ENCODE assay signal across 29 mouse cellular contexts in the genomic region with DNA sequence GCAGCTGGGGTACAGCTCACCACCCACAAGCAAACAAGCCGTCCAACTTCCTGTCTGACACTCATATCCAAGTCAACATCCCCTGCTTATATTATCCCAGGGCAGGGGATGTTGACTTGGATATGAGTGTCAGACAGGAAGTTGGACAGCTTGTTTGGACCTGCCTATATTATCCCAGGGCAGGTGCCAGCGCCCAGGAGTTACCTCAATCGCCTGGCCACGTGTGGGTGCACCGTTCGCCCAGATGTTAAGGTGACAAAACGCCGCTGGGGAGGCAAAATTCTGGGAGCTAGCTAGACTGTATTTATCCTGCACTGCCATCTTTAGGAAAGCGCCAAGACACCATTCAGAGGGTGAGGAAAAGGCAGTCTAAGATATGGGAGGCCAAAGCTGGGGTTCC. TPM values are rescaled to one million over a fixed set of nuclear protein-coding genes. Genes with fewer than 3 reads are reported as not detected.
DNase-seq lines count a peak whose midpoint lies in the region; ATAC-seq and TF ChIP-seq lines count a peak whose summit lies in the region.
"Had no signal": no experiment of that assay in that cellular context is flagged by ENCODE, and none has a peak within 500 bp of the region (broad histone marks: within the 10 kb centered on the region; RNA-seq: fewer than 3 reads in every experiment).

No protein-coding gene starts in this region.

- H3K4me2 ChIP-seq in lung, postnatal 0 days (replicated peaks; ENCODE audit: low read depth, low read length) = no peak overlapping the region
- no peak overlapping the region for H3K4me2 ChIP-seq in stomach, postnatal 0 days (replicated peaks; ENCODE audit: low read depth)
- H3K4me2 ChIP-seq: embryonic facial prominence, embryonic 15.5 days; forebrain, embryonic 15.5 days; heart, embryonic 15.5 days; hindbrain, embryonic 12.5 days; midbrain, embryonic 12.5 days; neural tube, embryonic 12.5 days had no signal

- intact Hi-C loops in heart, postnatal 25 days (cut with DNase I) = loop anchor here (5.0 to 10.0 kb wide), 3 partner anchors 105 to 905 kb away; a partner anchor contains a TSS

- no peak overlapping the region for H3K9ac ChIP-seq in lung, postnatal 0 days (replicated peaks; ENCODE audit: low read depth)
- H3K9ac ChIP-seq in stomach, postnatal 0 days (ENCODE audit: low read length) = no peak overlapping the region
- H3K9ac ChIP-seq: embryonic facial prominence, embryonic 15.5 days; forebrain, embryonic 15.5 days; heart, embryonic 15.5 days; hindbrain, embryonic 12.5 days; liver, embryonic 14.5 days; midbrain, embryonic 12.5 days; neural tube, embryonic 12.5 days had no signal

- no peak for TF ChIP-seq CTCF in lung, postnatal 0 days (IDR thresholded peaks at IDR 0.05)
- TF ChIP-seq CTCF in stomach, postnatal 0 days (IDR thresholded peaks at IDR 0.05; ENCODE audit: low read depth) = no peak

- no peak overlapping the region for H3K4me3 ChIP-seq in lung, postnatal 0 days (ENCODE audit: low read depth, low read length)
- H3K4me3 ChIP-seq in stomach, postnatal 0 days (ENCODE audit: low read depth, low read length) = no peak overlapping the region
- H3K4me3 ChIP-seq: embryonic facial prominence, embryonic 10.5 days; embryonic facial prominence, embryonic 15.5 days; forebrain, embryonic 15.5 days; heart, embryonic 15.5 days; hindbrain, embryonic 12.5 days; megakaryocyte, embryonic 14.5 days; midbrain, embryonic 12.5 days; myocyte; neural tube, embryonic 12.5 days had no signal

- H3K4me1 ChIP-seq in lung, postnatal 0 days (ENCODE audit: insufficient read depth, low read depth, low read length) = peaks cover 11% of the 10 kb centered on the region
- H3K4me1 ChIP-seq in stomach, postnatal 0 days (replicated peaks; ENCODE audit: control insufficient read depth, insufficient read depth) = peaks cover 3% of the 10 kb centered on the region; the same call in 1 of the 2 replicates

- peak; percentile 29 for ATAC-seq in lung, postnatal 0 days
- peak; percentile 87 for ATAC-seq in stomach, postnatal 0 days (ENCODE audit: low FRiP score, low TSS enrichment)
- ATAC-seq: CD4-positive, CD25-positive, alpha-beta regulatory T cell, adult 4 months; forebrain, embryonic 15.5 days had no signal

- DNase-seq in heart, adult 11 months = peak; percentile 87
- DNase-seq in heart, postnatal 25 days (ENCODE audit: low spot score) = no peak
- DNase-seq in lung, postnatal 0 days (ENCODE audit: low spot score) = peak; percentile 35
- DNase-seq in lung, postnatal 4 days = no peak
- DNase-seq in gonadal fat pad, adult 2 months (ENCODE audit: low read depth) = peak; percentile 36
- DNase-seq in stomach, postnatal 0 days (ENCODE audit: low spot score) = peak; percentile 40
- no peak for DNase-seq in spleen, adult 18-20 months
- DNase-seq: adrenal gland, postnatal 36 days; cerebellum, adult 18-20 months; cerebellum, postnatal 25 days; gastrocnemius, postnatal 25 days; heart, postnatal 36 days; kidney, adult 11 months; kidney, postnatal 14 days; layer of hippocampus, adult 9-11 months; liver; lung, postnatal 14 days; right cerebral cortex, adult 18-20 months had no signal

- WGBS in lung, postnatal 0 days = 35% methylated on average over 9 of the region's 9 CpGs
- 51% methylated on average over 9 of the region's 9 CpGs for WGBS in stomach, postnatal 0 days

- no peak overlapping the region for H3K27ac ChIP-seq in lung, postnatal 0 days (ENCODE audit: low read length)
- H3K27ac ChIP-seq in stomach, postnatal 0 days (replicated peaks) = no peak overlapping the region
- H3K27ac ChIP-seq: embryonic facial prominence, embryonic 10.5 days; embryonic facial prominence, embryonic 15.5 days; forebrain, embryonic 15.5 days; heart, embryonic 15.5 days; hindbrain, embryonic 12.5 days; liver, embryonic 14.5 days; midbrain, embryonic 12.5 days; neural tube, embryonic 12.5 days had no signal

- H3K36me3 ChIP-seq in lung, postnatal 0 days (ENCODE audit: insufficient read depth, low read length) = no peaks in the 10 kb centered on the region
- no peaks in the 10 kb centered on the region for H3K36me3 ChIP-seq in stomach, postnatal 0 days (ENCODE audit: control insufficient read depth, insufficient read depth, low read length)
- H3K36me3 ChIP-seq: embryonic facial prominence, embryonic 10.5 days; embryonic facial prominence, embryonic 15.5 days; forebrain, embryonic 15.5 days; heart, embryonic 15.5 days; midbrain, embryonic 12.5 days; neural tube, embryonic 12.5 days had no signal

- H3K27me3 ChIP-seq in lung, postnatal 0 days (replicated peaks; ENCODE audit: insufficient read depth, low read length) = no peaks in the 10 kb centered on the region
- peaks cover 3% of the 10 kb centered on the region; the same call in 1 of the 2 replicates for H3K27me3 ChIP-seq in stomach, postnatal 0 days (ENCODE audit: control insufficient read depth, insufficient read depth, low read length)

- no peaks in the 10 kb centered on the region for H3K9me3 ChIP-seq in lung, postnatal 0 days (ENCODE audit: low read length)
- no peaks in the 10 kb centered on the region for H3K9me3 ChIP-seq in stomach, postnatal 0 days (ENCODE audit: control insufficient read depth, low read length)
- H3K9me3 ChIP-seq: embryonic facial prominence, embryonic 10.5 days; embryonic facial prominence, embryonic 15.5 days; forebrain, embryonic 15.5 days; heart, embryonic 15.5 days; hindbrain, embryonic 12.5 days; megakaryocyte, embryonic 14.5 days; midbrain, embryonic 12.5 days; neural tube, embryonic 12.5 days had no signal

- no peak for TF ChIP-seq EP300 in lung, postnatal 0 days (IDR thresholded peaks at IDR 0.05)
- TF ChIP-seq EP300 in stomach, postnatal 0 days (optimal IDR thresholded peaks at IDR 0.05) = no peak

RNA-seq across cellular contexts. Expression of a gene that starts 43.8 kb away (rescaled TPM):
- total RNA-seq in heart, postnatal 25 days (2021) = 10 to 100 TPM; 33.5 to 38.2 TPM
- polyA plus RNA-seq in lung, postnatal 0 days (2015; fragmentation: Nextera tagmentation; extraction: Ambion mirVana) = 34.7 and 38.1 TPM in 2 replicates
- 70.7 and 92.2 TPM in 2 replicates for polyA plus RNA-seq in gonadal fat pad, adult 2 months (2012; rRNA removed)
- 68.6 and 69.7 TPM in 2 replicates for polyA plus RNA-seq in stomach, postnatal 0 days (2015; fragmentation: Nextera tagmentation; extraction: Ambion mirVana)

RNA-seq across cellular contexts. Expression of a gene that starts 44.6 kb away (rescaled TPM):
- 10 to 100 TPM; 12.0 to 12.6 TPM for total RNA-seq in heart, postnatal 25 days (2021)
- 3.1 TPM in 2 replicates for polyA plus RNA-seq in lung, postnatal 0 days (2015; fragmentation: Nextera tagmentation; extraction: Ambion mirVana)
- polyA plus RNA-seq in gonadal fat pad, adult 2 months (2012; rRNA removed) = 11.0 and 11.9 TPM in 2 replicates
- polyA plus RNA-seq in stomach, postnatal 0 days (2015; fragmentation: Nextera tagmentation; extraction: Ambion mirVana) = 2.6 and 3.1 TPM in 2 replicates

Comparison
In these comparisons a context has a peak if more than half of its experiments do, and no peak if none do; other contexts are left out.
1. DNase-seq: peak in heart, adult 11 months (single experiment), lung, postnatal 0 days (single experiment), gonadal fat pad, adult 2 months (single experiment) and stomach, postnatal 0 days (single experiment); none in heart, postnatal 25 days (single experiment), lung, postnatal 4 days (0 of 2) and spleen, adult 18-20 months (0 of 2).